Mouse (Mus musculus): ENCODE measurements around the gene Trpm5. TPM values are rescaled to one million over a fixed set of nuclear protein-coding genes. Genes with fewer than 3 reads are reported as not detected.
A peak's percentile ranks its signal among the peaks of the same experiment; 100 is the strongest.

Trpm5 gene
- total RNA-seq, 1 experiment = 1.0 TPM

DNA sequence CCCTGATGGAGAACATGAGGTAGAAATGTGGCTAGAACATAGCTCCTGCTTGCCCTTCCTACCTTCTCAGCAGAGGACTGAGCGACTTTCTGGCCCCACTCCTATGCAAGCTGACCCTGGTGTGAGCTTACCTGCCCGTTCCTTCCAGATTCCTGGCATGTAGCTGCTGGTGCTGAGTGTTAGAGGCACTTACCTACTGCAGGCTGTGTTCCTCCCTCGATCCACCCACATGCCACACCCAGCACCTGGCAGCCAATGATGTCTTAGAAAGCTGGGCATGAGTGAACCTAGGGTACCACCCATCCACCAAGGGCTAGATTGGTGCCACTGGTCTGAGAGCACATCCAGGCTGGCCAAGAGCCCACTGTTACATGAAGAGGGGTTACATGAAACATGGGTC is 595 bp downstream of the Trpm5 start:
- in situ Hi-C loops (cut with MboI; ENCODE audit: low sequenced_read_pairs in 2 of 2, unreplicated experiment in 2 of 2) = no loop called here
- no peaks in the 10 kb centered on the region for H3K4me1 ChIP-seq (ENCODE audit: control insufficient read depth in 2 of 2, insufficient read depth in 2 of 2, low read length in 2 of 2, poor library complexity in 1 of 2)
- no peak overlapping the region for H3K9ac ChIP-seq (ENCODE audit: insufficient read depth, low read depth, low read length, poor library complexity, severe bottlenecking)
- no peaks in the 10 kb centered on the region for H3K9me3 ChIP-seq (ENCODE audit: control insufficient read depth, insufficient read depth, low read depth, low read length)
- TF ChIP-seq HCFC1 (IDR thresholded peaks at IDR 0.05; ENCODE audit: borderline replicate concordance, insufficient read depth, low read length) = no peak
- TF ChIP-seq MAFK (IDR thresholded peaks at IDR 0.05; ENCODE audit: insufficient read depth, low read depth, low read length) = no peak
- no peak for TF ChIP-seq ZC3H11A (IDR thresholded peaks at IDR 0.05; ENCODE audit: borderline replicate concordance, low read depth, low read length)
- no peak for TF ChIP-seq CHD2 (IDR thresholded peaks at IDR 0.05; ENCODE audit: low read depth, low read length)
- TF ChIP-seq ZNF384 (IDR thresholded peaks at IDR 0.05; ENCODE audit: low read depth, low read length) = no peak
- H3K27ac ChIP-seq (ENCODE audit: insufficient read depth, low read depth, low read length, poor library complexity, severe bottlenecking) = no peak overlapping the region
- DNase-seq (ENCODE audit: low read depth, low spot score) = no peak
- H3K36me3 ChIP-seq (ENCODE audit: control insufficient read depth, insufficient read depth, low read length, poor library complexity, severe bottlenecking) = no peaks in the 10 kb centered on the region
- no peak overlapping the region for H3K4me3 ChIP-seq (ENCODE audit: insufficient read depth in 1 of 2, low read depth in 1 of 2, low read length in 2 of 2, poor library complexity in 1 of 2, severe bottlenecking in 1 of 2)

DNA sequence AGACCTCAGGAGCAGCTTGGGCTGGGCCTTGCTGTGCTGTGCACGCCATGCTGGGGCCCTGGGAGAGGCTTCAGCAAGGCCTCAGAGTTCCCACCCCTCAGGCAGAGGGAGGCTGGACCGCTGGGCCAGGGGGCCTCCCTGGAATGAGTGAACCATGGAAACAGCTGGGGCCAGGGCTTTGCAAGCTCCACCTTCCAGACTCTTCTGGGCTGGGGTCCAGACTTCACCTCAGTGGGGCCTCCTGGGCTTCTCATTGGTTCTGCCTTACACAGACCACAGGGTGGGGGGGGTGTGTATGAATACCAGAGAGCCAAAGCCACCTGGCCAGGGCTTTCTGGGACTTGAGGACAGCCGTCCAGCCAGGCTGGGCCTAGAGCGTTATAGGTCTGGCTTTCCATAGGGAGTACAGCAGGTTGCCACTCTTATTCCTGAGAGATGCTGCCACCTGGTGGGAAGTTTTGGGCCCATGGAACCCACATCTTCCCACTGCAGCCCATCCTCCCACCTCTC is 7.3 kb downstream of the Trpm5 start:
- TF ChIP-seq ZNF384 (IDR thresholded peaks at IDR 0.05; ENCODE audit: low read depth, low read length) = no peak
- no peak for TF ChIP-seq CHD2 (IDR thresholded peaks at IDR 0.05; ENCODE audit: low read depth, low read length)
- TF ChIP-seq HCFC1 (IDR thresholded peaks at IDR 0.05; ENCODE audit: borderline replicate concordance, insufficient read depth, low read length) = no peak
- no peak for TF ChIP-seq MAFK (IDR thresholded peaks at IDR 0.05; ENCODE audit: insufficient read depth, low read depth, low read length)
- TF ChIP-seq ZC3H11A (IDR thresholded peaks at IDR 0.05; ENCODE audit: borderline replicate concordance, low read depth, low read length) = 0 out of 2 replicates have a peak, but pooled peaks have one; percentile 50
- no peak overlapping the region for H3K4me3 ChIP-seq (ENCODE audit: insufficient read depth in 1 of 2, low read depth in 1 of 2, low read length in 2 of 2, poor library complexity in 1 of 2, severe bottlenecking in 1 of 2)
- H3K9ac ChIP-seq (ENCODE audit: insufficient read depth, low read depth, low read length, poor library complexity, severe bottlenecking) = no peak overlapping the region

DNA sequence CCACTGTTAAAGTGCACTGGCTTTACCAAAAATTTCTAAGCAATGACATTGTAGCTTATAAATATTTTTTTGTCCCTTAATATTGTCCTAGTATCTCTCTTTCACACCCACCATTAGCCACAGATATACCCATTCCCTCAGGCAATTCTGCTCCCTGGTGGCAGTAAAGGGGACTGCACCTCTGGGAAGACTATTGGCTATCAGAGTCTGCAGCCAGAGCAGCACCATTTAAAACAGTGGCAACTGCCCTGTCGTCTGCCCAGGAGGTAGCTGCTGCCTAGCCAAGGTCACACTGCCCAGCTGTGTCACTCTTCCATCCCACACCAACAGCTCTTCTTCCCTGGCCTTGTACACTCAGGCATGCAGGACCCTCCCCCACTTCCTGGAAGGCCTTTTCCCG is 8.1 kb downstream of the Trpm5 start:
- in situ Hi-C loops (cut with MboI; ENCODE audit: low sequenced_read_pairs in 2 of 2, unreplicated experiment in 2 of 2) = loop anchor here in 1 of 2 experiments (10.0 kb wide), 1 partner anchor 182 kb away; no protein-coding TSS in a partner anchor
- no peaks in the 10 kb centered on the region for H3K36me3 ChIP-seq (ENCODE audit: control insufficient read depth, insufficient read depth, low read length, poor library complexity, severe bottlenecking)

More for the DNA sequence above, 7.3 kb downstream of the Trpm5 start:
- Histone ChIP-seq H3K4me1 (ENCODE audit: control insufficient read depth in 2 of 2, insufficient read depth in 2 of 2, low read length in 2 of 2, poor library complexity in 1 of 2) (no peaks in the 10 kb centered on the region; a peak in 1 of 4 replicates), H3K9me3 (ENCODE audit: control insufficient read depth, insufficient read depth, low read depth, low read length) (no peaks in the 10 kb centered on the region), H3K27ac (ENCODE audit: insufficient read depth, low read depth, low read length, poor library complexity, severe bottlenecking) (no peak overlapping the region), H3K36me3 (ENCODE audit: control insufficient read depth, insufficient read depth, low read length, poor library complexity, severe bottlenecking) (no peaks in the 10 kb centered on the region)
- no peak for DNase-seq (ENCODE audit: low read depth, low spot score)
- in situ Hi-C loops (cut with MboI; ENCODE audit: low sequenced_read_pairs in 2 of 2, unreplicated experiment in 2 of 2) = loop anchor here in 1 of 2 experiments (10.0 kb wide), 1 partner anchor 182 kb away; no protein-coding TSS in a partner anchor

DNA sequence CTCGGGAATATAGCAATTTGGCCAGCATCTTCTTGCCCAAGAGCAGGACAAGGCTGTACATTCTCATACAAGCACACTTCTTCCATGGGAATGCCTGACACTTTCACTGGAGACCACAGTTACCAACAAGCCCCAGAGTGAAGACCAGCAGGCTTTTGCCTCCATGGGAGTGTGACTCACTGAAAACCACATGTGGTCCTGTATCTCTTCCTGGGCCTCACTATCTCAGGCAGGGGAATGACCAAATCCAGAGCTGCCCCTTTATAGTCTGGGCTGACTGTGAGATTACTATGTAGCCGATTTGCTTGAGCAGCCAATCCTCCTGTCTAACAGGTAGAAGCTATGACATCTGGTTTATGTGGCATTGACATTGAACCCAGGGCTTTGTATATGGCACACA is 10.7 kb downstream of the Trpm5 start:
- TF ChIP-seq CHD2 (IDR thresholded peaks at IDR 0.05; ENCODE audit: low read depth, low read length) = no peak
- TF ChIP-seq MAFK (IDR thresholded peaks at IDR 0.05; ENCODE audit: insufficient read depth, low read depth, low read length) = no peak
- TF ChIP-seq ZNF384 (IDR thresholded peaks at IDR 0.05; ENCODE audit: low read depth, low read length) = no peak
- TF ChIP-seq HCFC1 (IDR thresholded peaks at IDR 0.05; ENCODE audit: borderline replicate concordance, insufficient read depth, low read length) = no peak
- no peak for TF ChIP-seq ZC3H11A (IDR thresholded peaks at IDR 0.05; ENCODE audit: borderline replicate concordance, low read depth, low read length)
- in situ Hi-C loops (cut with MboI; ENCODE audit: low sequenced_read_pairs in 2 of 2, unreplicated experiment in 2 of 2) = loop anchor here in 1 of 2 experiments (10.0 kb wide), 1 partner anchor 179 kb away; no protein-coding TSS in a partner anchor
- DNase-seq (ENCODE audit: low read depth, low spot score) = no peak

More for the DNA sequence above, 8.1 kb downstream of the Trpm5 start:
- Histone ChIP-seq H3K9me3 (ENCODE audit: control insufficient read depth, insufficient read depth, low read depth, low read length) (no peaks in the 10 kb centered on the region), H3K27ac (ENCODE audit: insufficient read depth, low read depth, low read length, poor library complexity, severe bottlenecking) (no peak overlapping the region), H3K9ac (ENCODE audit: insufficient read depth, low read depth, low read length, poor library complexity, severe bottlenecking) (no peak overlapping the region), H3K4me3 (ENCODE audit: insufficient read depth in 1 of 2, low read depth in 1 of 2, low read length in 2 of 2, poor library complexity in 1 of 2, severe bottlenecking in 1 of 2) (no peak overlapping the region), H3K4me1 (ENCODE audit: control insufficient read depth in 2 of 2, insufficient read depth in 2 of 2, low read length in 2 of 2, poor library complexity in 1 of 2) (no peaks in the 10 kb centered on the region; a peak in 1 of 4 replicates)
- TF ChIP-seq ZC3H11A (IDR thresholded peaks at IDR 0.05; ENCODE audit: borderline replicate concordance, low read depth, low read length) = peak; percentile 59; the same call in 1 of the 2 replicates
- TF ChIP-seq CHD2 (IDR thresholded peaks at IDR 0.05; ENCODE audit: low read depth, low read length) = no peak
- no peak for DNase-seq (ENCODE audit: low read depth, low spot score)

More for the DNA sequence above, 10.7 kb downstream of the Trpm5 start:
- H3K9ac ChIP-seq (ENCODE audit: insufficient read depth, low read depth, low read length, poor library complexity, severe bottlenecking) = no peak overlapping the region
- no peak overlapping the region for H3K4me3 ChIP-seq (ENCODE audit: insufficient read depth in 1 of 2, low read depth in 1 of 2, low read length in 2 of 2, poor library complexity in 1 of 2, severe bottlenecking in 1 of 2)
- H3K27ac ChIP-seq (ENCODE audit: insufficient read depth, low read depth, low read length, poor library complexity, severe bottlenecking) = no peak overlapping the region
- H3K36me3 ChIP-seq (ENCODE audit: control insufficient read depth, insufficient read depth, low read length, poor library complexity, severe bottlenecking) = no peaks in the 10 kb centered on the region
- no peaks in the 10 kb centered on the region; a peak in 1 of 4 replicates for H3K4me1 ChIP-seq (ENCODE audit: control insufficient read depth in 2 of 2, insufficient read depth in 2 of 2, low read length in 2 of 2, poor library complexity in 1 of 2)
- H3K9me3 ChIP-seq (ENCODE audit: control insufficient read depth, insufficient read depth, low read depth, low read length) = no peaks in the 10 kb centered on the region

All from ES-E14 (cell line).